Mouse (Mus musculus): ENCODE results near the gene Hist1h4k. TPM values are rescaled to one million over a fixed set of nuclear protein-coding genes. Genes with fewer than 3 reads are reported as not detected.
A peak's percentile ranks its signal among the peaks of the same experiment; 100 is the strongest.
"Not testable (repeated sequence)": the region's sequence is repeated elsewhere in the genome, so short reads cannot be mapped to it uniquely, and the experiment has no call there.

The Hist1h4k gene
- total RNA-seq, 2 experiments from 2014 or later = 229 to 266 TPM

- DNase-seq (ENCODE audit: low spot score in 2 of 2) = not testable (repeated sequence)
Observed at GRCm38 (mm10) chr13:21721107-21721756, 29.1 kb downstream of the Hist1h4k start.

- DNase-seq (ENCODE audit: low spot score in 2 of 2) = no peak
Observed at GRCm38 (mm10) chr13:21718381-21719080, 31.8 kb downstream of the Hist1h4k start.

GRCm38 (mm10) chr13:21717397-21718357 is 32.6 kb downstream of the Hist1h4k start, which contains the start of gene Hist1h3h:
TSS of gene Hist1h3h (plus strand) at chr13:21717659.
- DNase-seq (ENCODE audit: low spot score in 2 of 2) = peak; percentile 82 to 94

- DNase-seq (ENCODE audit: low spot score in 2 of 2) = peak; percentile 19 to 26
Observed at GRCm38 (mm10) chr13:21716540-21717391, 33.5 kb downstream of the Hist1h4k start.

GRCm38 (mm10) chr13:21715864-21716539 is 34.3 kb downstream of the Hist1h4k start, which contains the start of the genes Hist1h2bl and Hist1h2ai:
TSS of gene Hist1h2bl (minus strand) at chr13:21716143.
TSS of gene Hist1h2ai (plus strand) at chr13:21716422.
- peak; percentile 72 to 96 for DNase-seq (ENCODE audit: low spot score in 2 of 2)

- peak; percentile 13 to 26 for DNase-seq (ENCODE audit: low spot score in 2 of 2)
Observed at GRCm38 (mm10) chr13:21715131-21715863, 35.0 kb downstream of the Hist1h4k start.

- DNase-seq (ENCODE audit: low spot score in 2 of 2) = peak; percentile 63 to 78
Observed at GRCm38 (mm10) chr13:21714725-21715124, 35.6 kb downstream of the Hist1h4k start.

GRCm38 (mm10) chr13:21711698-21712097 is 38.6 kb downstream of the Hist1h4k start:
- no peak for DNase-seq (ENCODE audit: low spot score in 2 of 2)

GRCm38 (mm10) chr13:21710821-21711525 is 39.3 kb downstream of the Hist1h4k start:
- DNase-seq (ENCODE audit: low spot score in 2 of 2) = peak; percentile 81 to 87

- DNase-seq (ENCODE audit: low spot score in 2 of 2) = peak; percentile 91 to 92
Observed at GRCm38 (mm10) chr13:21710031-21710711, 40.1 kb downstream of the Hist1h4k start.

GRCm38 (mm10) chr13:21706669-21707068 is 43.6 kb downstream of the Hist1h4k start:
- no peak for DNase-seq (ENCODE audit: low spot score in 2 of 2)

Small RNAs within 50 kb of the gene (microRNA-seq; reads per million reads assigned to microRNA genes)
- gene Gm44346 = 0 reads per million in 2 experiments
- 0 reads per million in 2 experiments for gene Gm44357
- 0 reads per million in 2 experiments for gene Gm44367
- 0 reads per million in 2 experiments for gene Gm44454

Other genes starting within 250 kb of the Hist1h4k start
- gene Gm11273, start 249.1 kb downstream of the Hist1h4k start, total RNA-seq (2021) = 10 to 100 TPM; 64.8 to 76.7 TPM
- 10 to 100 TPM; 16.2 to 16.9 TPM for gene Zkscan8, start 219.4 kb downstream of the Hist1h4k start, total RNA-seq (2021)
- gene Olfr1366, start 207.7 kb downstream of the Hist1h4k start, total RNA-seq (2021) = not detected
- gene Olfr1535, start 190.6 kb downstream of the Hist1h4k start, total RNA-seq (2021) = not detected
- not detected for gene Olfr1364, start 168.7 kb downstream of the Hist1h4k start, total RNA-seq (2021)
- not detected for gene Olfr1362, start 136.5 kb downstream of the Hist1h4k start, total RNA-seq (2021)
- not detected for gene Olfr11, start 108.0 kb downstream of the Hist1h4k start, total RNA-seq (2021)
- gene Olfr1361, start 87.1 kb downstream of the Hist1h4k start, total RNA-seq (2021) = not detected
- not detected for gene Olfr1360, start 73.1 kb downstream of the Hist1h4k start, total RNA-seq (2021)
- gene Olfr1359, start 52.4 kb downstream of the Hist1h4k start, total RNA-seq (2021) = not detected
- gene Hist1h2bl, start 34.4 kb downstream of the Hist1h4k start, total RNA-seq (2021) = 10 to 100 TPM; 31.7 to 51.2 TPM
- 10 to 100 TPM; 17.4 to 55.0 TPM for gene Hist1h2ai, start 34.1 kb downstream of the Hist1h4k start, total RNA-seq (2021)
- gene Hist1h3h, start 32.8 kb downstream of the Hist1h4k start, total RNA-seq (2021) = 10 to 100 TPM; 68.2 to 84.2 TPM
- gene Hist1h2bm, start 28.5 kb downstream of the Hist1h4k start, total RNA-seq (2021) = 10 to 100 TPM in 1 of 2 experiments, 1 to 10 TPM in 1; 8.6 to 12.7 TPM
- gene Hist1h4j, start 15.4 kb downstream of the Hist1h4k start, total RNA-seq (2021) = 10 to 100 TPM; 14.3 to 15.3 TPM
- 10 to 100 TPM; 17.1 to 19.9 TPM for gene Hist1h2ak, start 3.3 kb upstream of the Hist1h4k start, total RNA-seq (2021)
- gene Hist1h2bn, start 3.6 kb upstream of the Hist1h4k start, total RNA-seq (2021) = 10 to 100 TPM; 18.8 to 20.0 TPM
- 10 to 100 TPM; 10.5 to 20.6 TPM for gene Hist1h1b, start 30.1 kb upstream of the Hist1h4k start, total RNA-seq (2021)
- gene Hist1h3i, start 32.9 kb upstream of the Hist1h4k start, total RNA-seq (2021) = 10 to 100 TPM; 59.5 to 93.2 TPM
- 1 to 10 TPM; 1.7 to 1.8 TPM for gene Hist1h2an, start 36.7 kb upstream of the Hist1h4k start, total RNA-seq (2021)
- gene Hist1h2bp, start 37.0 kb upstream of the Hist1h4k start, total RNA-seq (2021) = 10 to 100 TPM; 12.3 to 16.4 TPM
- gene Hist1h2bq, start 59.7 kb upstream of the Hist1h4k start, total RNA-seq (2021) = 10 to 100 TPM; 47.8 to 64.2 TPM
- gene Hist1h2ao, start 60.0 kb upstream of the Hist1h4k start, total RNA-seq (2021) = 10 to 100 TPM; 28.2 to 31.2 TPM
- gene Hist1h4m, start 61.2 kb upstream of the Hist1h4k start, total RNA-seq (2021) = 100 to 1,000 TPM; 159 to 222 TPM
- gene Hist1h4n, start 81.7 kb upstream of the Hist1h4k start, total RNA-seq (2021) = 10 to 100 TPM; 30.8 to 35.7 TPM
- gene Hist1h2ap, start 83.0 kb upstream of the Hist1h4k start, total RNA-seq (2021) = 10 to 100 TPM; 20.7 to 37.1 TPM
- 10 to 100 TPM; 48.0 to 64.3 TPM for gene Hist1h2br, start 83.2 kb upstream of the Hist1h4k start, total RNA-seq (2021)
- gene Zfp184, start 194.6 kb upstream of the Hist1h4k start, total RNA-seq (2021) = 1 to 10 TPM; 3.4 to 3.8 TPM
- under 1 TPM in 1 of 2 experiments, not detected in 1; 0.19 TPM for gene Pom121l2, start 230.7 kb upstream of the Hist1h4k start, total RNA-seq (2021)